Mouse (Mus musculus) cerebellum, adult 2 months (tissue): Measurements from ENCODE around the gene Hspb7.

Source experiments
- CTCF ChIP-seq: fragments of 200-500 bp; IDR thresholded peaks from 2 replicates; pipeline ENCODE4 v1.5.1; 2011; ENCODE audit warnings: low read depth, mild to moderate bottlenecking, control low read depth, low read length, moderate library complexity, borderline replicate concordance; ENCODE audit not compliant: insufficient read depth
- POLR2A ChIP-seq: fragments of 200-500 bp; IDR thresholded peaks from 2 replicates; pipeline ENCODE4 v1.6.1; 2011; ENCODE audit warnings: low read length, control low read depth, borderline replicate concordance; ENCODE audit not compliant: insufficient read depth

- TF ChIP-seq CTCF, result peak; percentile 33; the same call in 1 of the 2 replicates
- no peak for TF ChIP-seq POLR2A
These were observed 13.9 kb upstream of the Hspb7 start for GRCm38 (mm10) chr4:141406516-141407299.
